Mouse (Mus musculus) left cerebral cortex, adult 11 months (tissue): ENCODE results near the gene Krt82.

Experiments
- DNase-seq: peaks from one replicate; pipeline ENCODE4 v3.0.0; 2022; ENCODE audit warnings: low spot score

Gene Krt82

GRCm38 (mm10) chr15:101550567-101550966 lies at the start of gene Krt82:
Krt82 (minus strand) TSS chr15:101550667.
- DNase-seq: no peak

- DNase-seq: no peak
Measured at GRCm38 (mm10) chr15:101599123-101599522, 48.7 kb upstream of the Krt82 start.

- no peak for DNase-seq
Measured at GRCm38 (mm10) chr15:101588216-101588615, 37.7 kb upstream of the Krt82 start.

GRCm38 (mm10) chr15:101584456-101584855 lies 34.0 kb upstream of the Krt82 start:
- no peak for DNase-seq

GRCm38 (mm10) chr15:101583211-101583965 lies 32.9 kb upstream of the Krt82 start:
- no peak for DNase-seq

GRCm38 (mm10) chr15:101581701-101582100 lies 31.2 kb upstream of the Krt82 start:
- no peak for DNase-seq

- no peak for DNase-seq
Measured at GRCm38 (mm10) chr15:101575506-101575905, 25.0 kb upstream of the Krt82 start.

- no peak for DNase-seq
Measured at GRCm38 (mm10) chr15:101573796-101574345, 23.4 kb upstream of the Krt82 start, which contains the start of gene Krt75. Krt75 (minus strand) TSS chr15:101573904.

- no peak for DNase-seq
Measured at GRCm38 (mm10) chr15:101567780-101568179, 17.3 kb upstream of the Krt82 start.

- no peak for DNase-seq
Measured at GRCm38 (mm10) chr15:101562850-101563249, 12.4 kb upstream of the Krt82 start, which contains the start of gene Krt90. Krt90 (minus strand) TSS chr15:101562950.

- no peak for DNase-seq
Measured at GRCm38 (mm10) chr15:101558034-101558646, 7.7 kb upstream of the Krt82 start.

- DNase-seq: no peak
Measured at GRCm38 (mm10) chr15:101553169-101553568, 2.7 kb upstream of the Krt82 start.

GRCm38 (mm10) chr15:101552188-101552587 lies 1.7 kb upstream of the Krt82 start:
- DNase-seq: no peak

- DNase-seq: no peak
Measured at GRCm38 (mm10) chr15:101544478-101544877, 6.0 kb downstream of the Krt82 start.

GRCm38 (mm10) chr15:101542543-101542942 lies 7.9 kb downstream of the Krt82 start:
- no peak for DNase-seq

GRCm38 (mm10) chr15:101538580-101538900 lies 11.9 kb downstream of the Krt82 start:
- no peak for DNase-seq

GRCm38 (mm10) chr15:101537864-101538579 lies 12.4 kb downstream of the Krt82 start:
- DNase-seq: no peak

- no peak for DNase-seq
Measured at GRCm38 (mm10) chr15:101536054-101536850, 14.2 kb downstream of the Krt82 start.

GRCm38 (mm10) chr15:101532720-101533119 lies 17.7 kb downstream of the Krt82 start, which contains the start of gene Krt84:
Krt84 (minus strand) TSS chr15:101532820.
- DNase-seq: no peak

- no peak for DNase-seq
Measured at GRCm38 (mm10) chr15:101522556-101523232, 27.8 kb downstream of the Krt82 start.

GRCm38 (mm10) chr15:101519792-101520191 lies 30.7 kb downstream of the Krt82 start:
- DNase-seq: peak; percentile 63
